8 mouse cellular contexts compared by ENCODE assay signal in genomic region chr2:170153421-170154271, GRCm38 (mm10). TPM values are rescaled to one million over a fixed set of nuclear protein-coding genes. Genes with fewer than 3 reads are reported as not detected.
A peak's percentile ranks its signal among the peaks of the same experiment; 100 is the strongest.
DNase-seq lines count a peak whose midpoint lies in the region; ATAC-seq lines count a peak whose summit lies in the region.

No protein-coding gene starts in this region.

- intact Hi-C loops in heart, postnatal 10 days (cut with DNase I), result loop anchor here (2.0 kb wide), 3 partner anchors 25 to 65 kb away; no protein-coding TSS in a partner anchor

- H3K9ac ChIP-seq in stomach, embryonic 15.5 days, result peak overlapping the region; percentile 32; the same call in 1 of the 2 replicates

- peaks cover 17% of the 10 kb centered on the region for H3K36me3 ChIP-seq in erythroblast, embryonic 14.5 days (ENCODE audit: control insufficient read depth)
- H3K36me3 ChIP-seq in midbrain, embryonic 10.5 days, result no peaks in the 10 kb centered on the region
- no peaks in the 10 kb centered on the region for H3K36me3 ChIP-seq in stomach, embryonic 15.5 days

- 1% methylated on average over 37 of the region's 37 CpGs for WGBS in midbrain, embryonic 10.5 days
- 5% methylated on average over 37 of the region's 37 CpGs for WGBS in stomach, embryonic 15.5 days

- peak; percentile 76 for DNase-seq in 3T3-L1 (ENCODE audit: low read depth, low spot score)
- DNase-seq in R1 (ENCODE audit: low read depth, low spot score), result peak; percentile 26
- DNase-seq in heart, postnatal 10 days, result peak; percentile 72 to 77
- peak; percentile 43 to 73 for DNase-seq in kidney, postnatal 36 days
- DNase-seq in midbrain, embryonic 10.5 days (ENCODE audit: low spot score), result peak; percentile 50
- no peak for DNase-seq in left cerebral cortex, adult 8-10 months (ENCODE audit: low spot score in 2 of 2)

- H3K4me3 ChIP-seq in erythroblast, embryonic 14.5 days (replicated peaks), result peak overlapping the region; percentile 82
- H3K4me3 ChIP-seq in midbrain, embryonic 10.5 days, result peak overlapping the region; percentile 53
- peak overlapping the region; percentile 44 for H3K4me3 ChIP-seq in stomach, embryonic 15.5 days (replicated peaks)

- H3K27ac ChIP-seq in midbrain, embryonic 10.5 days (replicated peaks), result peak overlapping the region; percentile 80
- peak overlapping the region; percentile 81 for H3K27ac ChIP-seq in stomach, embryonic 15.5 days

- no peaks in the 10 kb centered on the region for H3K9me3 ChIP-seq in erythroblast, embryonic 14.5 days (ENCODE audit: control insufficient read depth, low read length)
- H3K9me3 ChIP-seq in midbrain, embryonic 10.5 days (replicated peaks), result no peaks in the 10 kb centered on the region
- no peaks in the 10 kb centered on the region for H3K9me3 ChIP-seq in stomach, embryonic 15.5 days

- H3K27me3 ChIP-seq in erythroblast, embryonic 14.5 days (ENCODE audit: control insufficient read depth), result no peaks in the 10 kb centered on the region
- peaks cover 32% of the 10 kb centered on the region for H3K27me3 ChIP-seq in midbrain, embryonic 10.5 days (ENCODE audit: low read depth, poor library complexity, severe bottlenecking)
- no peaks in the 10 kb centered on the region for H3K27me3 ChIP-seq in stomach, embryonic 15.5 days (replicated peaks)

- H3K4me2 ChIP-seq in stomach, embryonic 15.5 days, result peak overlapping the region; percentile 66

- peaks cover 90% of the 10 kb centered on the region for H3K4me1 ChIP-seq in erythroblast, embryonic 14.5 days (ENCODE audit: control insufficient read depth)
- peaks cover 36% of the 10 kb centered on the region for H3K4me1 ChIP-seq in midbrain, embryonic 10.5 days
- peaks cover 31% of the 10 kb centered on the region for H3K4me1 ChIP-seq in stomach, embryonic 15.5 days

- ATAC-seq in stomach, embryonic 15.5 days (ENCODE audit: insufficient read depth, low FRiP score, low read depth), result no peak

RNA-seq across cellular contexts. Expression of gene Zfp217, which starts 5.7 kb away (rescaled TPM):
- 1.2 and 1.5 TPM in 2 replicates for polyA plus RNA-seq in erythroblast, embryonic 14.5 days (2012)
- total RNA-seq in heart, postnatal 10 days (2021), result 10 to 100 TPM; 14.4 to 17.7 TPM
- polyA plus RNA-seq in midbrain, embryonic 10.5 days (2016; fragmentation: Nextera tagmentation; extraction: Ambion mirVana), result 2.8 and 2.9 TPM in 2 replicates
- polyA plus RNA-seq in stomach, embryonic 15.5 days (2015; fragmentation: Nextera tagmentation; extraction: Ambion mirVana), result 3.9 and 4.0 TPM in 2 replicates
- total RNA-seq in left cerebral cortex, adult 8-10 months (2022), result 1 to 10 TPM; 2.5 to 4.4 (median 3.3) TPM

Comparison
In these comparisons a context has a peak if more than half of its experiments do, and no peak if none do; other contexts are left out.
1. DNase-seq: peak in 3T3-L1 (single experiment), R1 (single experiment), heart, postnatal 10 days (2 of 2), kidney, postnatal 36 days (2 of 2) and midbrain, embryonic 10.5 days (single experiment); none in left cerebral cortex, adult 8-10 months (0 of 2).
2. Peak in every context shown above with its lines, with median percentiles within 50 percentile points of each other: H3K4me3 ChIP-seq.